Mouse (Mus musculus) forebrain, postnatal 0 days (tissue): ENCODE results near the gene 1700020A23Rik. TPM values are rescaled to one million over a fixed set of nuclear protein-coding genes. Genes with fewer than 3 reads are reported as not detected.

Source experiments
- ATAC-seq: fragments of 200-750 bp; cut with Nextera tagmentation; 2 replicates; pipeline ENCODE4 v1.8.0; 2017; ENCODE audit warnings: mild to moderate bottlenecking, moderate library complexity
- DNase-seq: peaks from one replicate; pipeline ENCODE4 v3.0.0-alpha.2; 2015
- H3K27ac ChIP-seq: fragments of 300-500 bp; sonication (generic); 2 replicates; pipeline ENCODE4 v1.5.1; 2014; ENCODE audit warnings: low read depth, mild to moderate bottlenecking, antibody characterized with exemption, low read length, moderate library complexity, mixed read lengths
- H3K27me3 ChIP-seq: fragments of 300-500 bp; sonication (generic); 2 replicates; pipeline ENCODE4 v1.6.1; 2014; ENCODE audit warnings: mild to moderate bottlenecking, low read length, mixed read lengths; ENCODE audit not compliant: insufficient read depth
- H3K36me3 ChIP-seq: fragments of 300-500 bp; sonication (generic); 2 replicates; pipeline ENCODE4 v1.6.1; 2014; ENCODE audit warnings: mild to moderate bottlenecking, moderate library complexity; ENCODE audit not compliant: insufficient read depth
- H3K4me1 ChIP-seq: fragments of 300-500 bp; sonication (generic); 2 replicates; pipeline ENCODE4 v1.6.1; 2014; ENCODE audit warnings: antibody characterized with exemption; ENCODE audit not compliant: insufficient read depth
- H3K4me2 ChIP-seq: fragments of 300-500 bp; sonication (generic); 2 replicates; pipeline ENCODE4 v1.6.1; 2014; ENCODE audit warnings: low read depth, mild to moderate bottlenecking, moderate library complexity
- H3K4me3 ChIP-seq: fragments of 300-500 bp; sonication (generic); 2 replicates; pipeline ENCODE4 v1.5.1; 2014; ENCODE audit warnings: low read depth, low read length, mixed read lengths
- H3K9ac ChIP-seq: fragments of 300-500 bp; sonication (generic); 2 replicates; pipeline ENCODE4 v1.6.1; 2014; ENCODE audit warnings: mild to moderate bottlenecking
- H3K9me3 ChIP-seq: fragments of 300-500 bp; sonication (generic); 2 replicates; pipeline ENCODE4 v1.6.1; 2016; ENCODE audit warnings: low read length
- CTCF ChIP-seq: sonication (generic); IDR thresholded peaks from 2 replicates; pipeline ENCODE4 v1.5.1; 2016; ENCODE audit warnings: antibody characterized with exemption, control low read depth, low read depth
- WGBS: fragments of 180-500 bp; shearing (Covaris S2); extraction: QIAGEN DNeasy Blood & Tissue Kit; methylation state at CpG from one replicate; pipeline ENCODE4 v1.1.7; 2014; 5-methylcytosine and 5-hydroxymethylcytosine counted together
- polyA plus RNA-seq: library from polyadenylated mRNA; unstranded; fragments of >200 nt; fragmentation: Nextera tagmentation; extraction: Ambion mirVana; gene quantifications from 2 replicates; pipeline ENCODE4 v1.2.1, GENCODE M21; 2015
- total RNA-seq: library from RNA; depleted of rRNA; stranded (reverse); fragments of >200 nt; gene quantifications from 2 replicates; pipeline ENCODE4 v1.2.3, GENCODE M21; 2014

Gene 1700020A23Rik
- total and polyA plus RNA-seq, 2 experiments from 2014 or later = 0.45 TPM; not detected in 1

- DNase-seq (no peak), ATAC-seq (no peak)
- Histone ChIP-seq H3K36me3 (peaks cover 15% of the 10 kb centered on the region; the same call in 1 of the 2 replicates), H3K9ac (no peak overlapping the region), H3K9me3 (no peaks in the 10 kb centered on the region), H3K27me3 (no peaks in the 10 kb centered on the region; the same call in 1 of the 2 replicates), H3K4me1 (0 out of 2 replicates have a peak, but pooled peaks cover 14% of the 10 kb centered on the region), H3K4me3 (no peak overlapping the region), H3K27ac (no peak overlapping the region), H3K4me2 (no peak overlapping the region)
- 96% methylated on average over 11 of the region's 11 CpGs for WGBS
- TF ChIP-seq CTCF = no peak
These were observed 9.4 kb upstream of the 1700020A23Rik start for GRCm38 (mm10) chr2:130395696-130396095.

GRCm38 (mm10) chr2:130397186-130397985, 7.7 kb upstream of the 1700020A23Rik start, which contains the start of gene Cpxm1:
Gene Cpxm1, minus strand, starts transcription at chr2:130397574.
- Histone ChIP-seq H3K27ac (no peak within 1 kb of the TSS), H3K36me3 (0 out of 2 replicates have a peak, but pooled peaks cover 8% of the 10 kb centered on the region), H3K9ac (peak within 1 kb of the TSS; percentile 58), H3K9me3 (no peaks in the 10 kb centered on the region), H3K27me3 (no peaks in the 10 kb centered on the region; the same call in 1 of the 2 replicates), H3K4me3 (peak within 1 kb of the TSS; percentile 49), H3K4me2 (peak within 1 kb of the TSS; percentile 94), H3K4me1 (0 out of 2 replicates have a peak, but pooled peaks cover 14% of the 10 kb centered on the region)
- no peak for TF ChIP-seq CTCF
- DNase-seq (peak; percentile 29), ATAC-seq (peak; percentile 77)
- 2% methylated on average over 45 of the region's 53 CpGs for WGBS

- Histone ChIP-seq H3K9me3 (no peaks in the 10 kb centered on the region), H3K27me3 (no peaks in the 10 kb centered on the region; the same call in 1 of the 2 replicates), H3K27ac (no peak overlapping the region), H3K9ac (0 out of 2 replicates have a peak overlapping the region, but pooled peaks have one; percentile 58), H3K4me2 (peak overlapping the region; percentile 94), H3K4me3 (peak overlapping the region; percentile 49), H3K36me3 (0 out of 2 replicates have a peak, but pooled peaks cover 4% of the 10 kb centered on the region), H3K4me1 (0 out of 2 replicates have a peak, but pooled peaks cover 14% of the 10 kb centered on the region)
- ATAC-seq = 0 out of 2 replicates have a peak, but pooled peaks have one; percentile 1
- no peak for DNase-seq
- no peak for TF ChIP-seq CTCF
- WGBS = 19% methylated on average over 12 of the region's 14 CpGs
These were observed 7.0 kb upstream of the 1700020A23Rik start for GRCm38 (mm10) chr2:130398091-130398490.

GRCm38 (mm10) chr2:130400046-130400445, 5.0 kb upstream of the 1700020A23Rik start:
- 100% methylated on average over 1 of the region's 1 CpGs for WGBS
- Histone ChIP-seq H3K27me3 (no peaks in the 10 kb centered on the region; the same call in 1 of the 2 replicates), H3K9ac (no peak overlapping the region)

GRCm38 (mm10) chr2:130401891-130402290, 3.2 kb upstream of the 1700020A23Rik start:
- H3K36me3 ChIP-seq = no peaks in the 10 kb centered on the region
- H3K4me2 ChIP-seq = no peak overlapping the region
- H3K4me1 ChIP-seq = 0 out of 2 replicates have a peak, but pooled peaks cover 9% of the 10 kb centered on the region
- no peaks in the 10 kb centered on the region; the same call in 1 of the 2 replicates for H3K27me3 ChIP-seq
- 80% methylated on average over 4 of the region's 4 CpGs for WGBS
- no peak for TF ChIP-seq CTCF
- no peak overlapping the region for H3K4me3 ChIP-seq
- H3K27ac ChIP-seq = no peak overlapping the region
- no peak for ATAC-seq
- DNase-seq = no peak
- no peak overlapping the region for H3K9ac ChIP-seq
- no peaks in the 10 kb centered on the region for H3K9me3 ChIP-seq

More at GRCm38 (mm10) chr2:130400046-130400445, 5.0 kb upstream of the 1700020A23Rik start:
- 0 out of 2 replicates have a peak, but pooled peaks cover 14% of the 10 kb centered on the region for H3K4me1 ChIP-seq
- H3K27ac ChIP-seq = no peak overlapping the region
- no peaks in the 10 kb centered on the region for H3K36me3 ChIP-seq
- no peak overlapping the region for H3K4me3 ChIP-seq
- no peak overlapping the region for H3K4me2 ChIP-seq
- no peak for TF ChIP-seq CTCF
- no peaks in the 10 kb centered on the region for H3K9me3 ChIP-seq
- ATAC-seq (no peak), DNase-seq (no peak)

- ATAC-seq = no peak
- Histone ChIP-seq H3K27me3 (no peaks in the 10 kb centered on the region), H3K9me3 (no peaks in the 10 kb centered on the region), H3K9ac (no peak within 1 kb of the TSS), H3K4me3 (no peak within 1 kb of the TSS), H3K27ac (no peak within 1 kb of the TSS), H3K36me3 (no peaks in the 10 kb centered on the region), H3K4me2 (no peak within 1 kb of the TSS), H3K4me1 (no peaks in the 10 kb centered on the region)
- WGBS = 88% methylated on average over 2 of the region's 2 CpGs
- no peak for DNase-seq
- TF ChIP-seq CTCF = no peak
These were observed 1.1 kb downstream of the 1700020A23Rik start, which contains the start of gene Tmem239 for GRCm38 (mm10) chr2:130406178-130406577. Gene Tmem239, plus strand, starts transcription at chr2:130406478.

- H3K9me3 ChIP-seq = no peaks in the 10 kb centered on the region
- no peaks in the 10 kb centered on the region for H3K27me3 ChIP-seq
- ATAC-seq (no peak), DNase-seq (no peak)
- no peak overlapping the region for H3K4me2 ChIP-seq
- H3K36me3 ChIP-seq = no peaks in the 10 kb centered on the region
- H3K4me3 ChIP-seq = no peak overlapping the region
- 11% methylated on average over 6 of the region's 6 CpGs for WGBS
- H3K27ac ChIP-seq = no peak overlapping the region
- no peak overlapping the region for H3K9ac ChIP-seq
- H3K4me1 ChIP-seq = no peaks in the 10 kb centered on the region
- TF ChIP-seq CTCF = no peak
These were observed 3.1 kb downstream of the 1700020A23Rik start for GRCm38 (mm10) chr2:130408194-130408593.
